7 mouse cellular contexts compared by ENCODE assay signal in genomic region chr16:38713404-38714258, GRCm38 (mm10). TPM values are rescaled to one million over a fixed set of nuclear protein-coding genes. Genes with fewer than 3 reads are reported as not detected.
DNase-seq lines count a peak whose midpoint lies in the region; ATAC-seq and TF ChIP-seq lines count a peak whose summit lies in the region.

No protein-coding gene starts in this region.

- H3K4me3 ChIP-seq in lung, embryonic 16.5 days (ENCODE audit: low read length), result peak overlapping the region; percentile 87
- H3K4me3 ChIP-seq in embryonic facial prominence, embryonic 15.5 days (replicated peaks), result peak overlapping the region; percentile 74
- peak overlapping the region; percentile 65 for H3K4me3 ChIP-seq in intestine, postnatal 0 days (ENCODE audit: low read depth, low read length)

- ATAC-seq in lung, embryonic 16.5 days (ENCODE audit: low read depth), result peak; percentile 51
- peak; percentile 35; the same call in 1 of the 2 replicates for ATAC-seq in embryonic facial prominence, embryonic 15.5 days (ENCODE audit: insufficient number of reproducible peaks, low FRiP score, low TSS enrichment, low read depth)
- ATAC-seq in intestine, postnatal 0 days, result peak; percentile 8; the same call in 1 of the 2 replicates

- no peaks in the 10 kb centered on the region for H3K9me3 ChIP-seq in lung, embryonic 16.5 days (ENCODE audit: control insufficient read depth, low read length)
- H3K9me3 ChIP-seq in embryonic facial prominence, embryonic 15.5 days (replicated peaks), result no peaks in the 10 kb centered on the region
- H3K9me3 ChIP-seq in intestine, postnatal 0 days (ENCODE audit: control insufficient read depth), result no peaks in the 10 kb centered on the region

- TF ChIP-seq CTCF in intestine, postnatal 0 days (IDR thresholded peaks at IDR 0.05; ENCODE audit: low read depth), result no peak

- WGBS in lung, embryonic 16.5 days, result 9% methylated on average over 17 of the region's 17 CpGs
- 10% methylated on average over 17 of the region's 17 CpGs for WGBS in embryonic facial prominence, embryonic 15.5 days
- WGBS in intestine, postnatal 0 days, result 12% methylated on average over 17 of the region's 17 CpGs

- H3K36me3 ChIP-seq in lung, embryonic 16.5 days (ENCODE audit: control insufficient read depth, insufficient read depth, low read length), result no peaks in the 10 kb centered on the region
- H3K36me3 ChIP-seq in embryonic facial prominence, embryonic 15.5 days, result no peaks in the 10 kb centered on the region
- H3K36me3 ChIP-seq in intestine, postnatal 0 days (ENCODE audit: control insufficient read depth, insufficient read depth), result no peaks in the 10 kb centered on the region

- peak overlapping the region; percentile 93 for H3K9ac ChIP-seq in lung, embryonic 16.5 days (ENCODE audit: low read length)
- H3K9ac ChIP-seq in embryonic facial prominence, embryonic 15.5 days, result peak overlapping the region; percentile 73
- 0 out of 2 replicates have a peak overlapping the region, but pooled peaks have one; percentile 59 for H3K9ac ChIP-seq in intestine, postnatal 0 days (ENCODE audit: low read depth, low read length)

- peak overlapping the region; percentile 99 for H3K27ac ChIP-seq in lung, embryonic 16.5 days (ENCODE audit: low read length)
- peak overlapping the region; percentile 96 for H3K27ac ChIP-seq in embryonic facial prominence, embryonic 15.5 days (replicated peaks)
- H3K27ac ChIP-seq in intestine, postnatal 0 days (ENCODE audit: low read depth, low read length), result peak overlapping the region; percentile 82

- H3K4me2 ChIP-seq in lung, embryonic 16.5 days (ENCODE audit: low read depth, low read length), result peak overlapping the region; percentile 71
- H3K4me2 ChIP-seq in embryonic facial prominence, embryonic 15.5 days (replicated peaks), result peak overlapping the region; percentile 76
- H3K4me2 ChIP-seq in intestine, postnatal 0 days (replicated peaks; ENCODE audit: low read depth), result peak overlapping the region; percentile 92

- H3K4me1 ChIP-seq in lung, embryonic 16.5 days (replicated peaks; ENCODE audit: control insufficient read depth, insufficient read depth, low read length), result peaks cover 11% of the 10 kb centered on the region
- H3K4me1 ChIP-seq in embryonic facial prominence, embryonic 15.5 days, result peaks cover 19% of the 10 kb centered on the region
- no peaks in the 10 kb centered on the region for H3K4me1 ChIP-seq in intestine, postnatal 0 days (replicated peaks; ENCODE audit: control insufficient read depth, insufficient read depth, low read length)

- DNase-seq in lung, adult 18-20 months, result no peak
- DNase-seq in naive thymus-derived CD4-positive, alpha-beta T cell, adult 2 months (ENCODE audit: low read depth), result peak; percentile 76
- DNase-seq in gastrocnemius, adult 8-10 months (ENCODE audit: low spot score in 2 of 2), result no peak
- no peak for DNase-seq in left cerebral cortex, adult 9 months (ENCODE audit: low spot score in 2 of 2)

- H3K27me3 ChIP-seq in lung, embryonic 16.5 days (ENCODE audit: control insufficient read depth, insufficient read depth, low read depth, low read length), result no peaks in the 10 kb centered on the region
- H3K27me3 ChIP-seq in embryonic facial prominence, embryonic 15.5 days, result no peaks in the 10 kb centered on the region
- H3K27me3 ChIP-seq in intestine, postnatal 0 days (replicated peaks; ENCODE audit: control insufficient read depth, insufficient read depth, low read length), result no peaks in the 10 kb centered on the region

RNA-seq across cellular contexts. Expression of gene Arhgap31, which starts 0.6 kb away (rescaled TPM):
- 21.5 and 23.9 TPM in 2 replicates for polyA plus RNA-seq in lung, embryonic 16.5 days (2015; fragmentation: Nextera tagmentation; extraction: Ambion mirVana)
- polyA plus RNA-seq in embryonic facial prominence, embryonic 15.5 days (2015; fragmentation: Nextera tagmentation; extraction: Ambion mirVana), result 14.5 and 16.3 TPM in 2 replicates
- polyA plus RNA-seq in intestine, postnatal 0 days (2015; fragmentation: Nextera tagmentation; extraction: Ambion mirVana), result 2.8 and 3.1 TPM in 2 replicates
- total RNA-seq in gastrocnemius, adult 8-10 months (2022), result 10 to 100 TPM in 2 of 4 experiments, 1 to 10 TPM in 2; 9.3 to 14.3 (median 11.0) TPM

RNA-seq across cellular contexts. Expression of gene B4galt4, which starts 28.4 kb away (rescaled TPM):
- polyA plus RNA-seq in lung, embryonic 16.5 days (2015; fragmentation: Nextera tagmentation; extraction: Ambion mirVana), result 34.7 and 38.1 TPM in 2 replicates
- polyA plus RNA-seq in embryonic facial prominence, embryonic 15.5 days (2015; fragmentation: Nextera tagmentation; extraction: Ambion mirVana), result 24.7 and 25.2 TPM in 2 replicates
- polyA plus RNA-seq in intestine, postnatal 0 days (2015; fragmentation: Nextera tagmentation; extraction: Ambion mirVana), result 21.2 and 23.5 TPM in 2 replicates
- total RNA-seq in gastrocnemius, adult 8-10 months (2022), result 1 to 10 TPM; 2.3 to 3.5 (median 2.9) TPM
